Mouse (Mus musculus) CD4-positive naive resting alpha-beta T cell, adult 76 days (primary cell): ENCODE data around the gene Ddx1. TPM values are rescaled to one million over a fixed set of nuclear protein-coding genes. Genes with fewer than 3 reads are reported as not detected.

Experiments
- total RNA-seq: library from RNA; stranded (reverse); gene quantifications from one replicate; pipeline ENCODE4 v1.2.4, GENCODE M21; 2023

Gene Ddx1
- total RNA-seq, result 34.1 TPM

GRCm38 (mm10) chr12:13248691-13249572, at the start of gene Ddx1:
Ddx1 (minus strand) TSS chr12:13249213.

GRCm38 (mm10) chr12:13268826-13269449, 19.9 kb upstream of the Ddx1 start, which contains the start of gene Nbas:
Nbas (plus strand) TSS chr12:13269133.

Other genes starting within 250 kb of the Ddx1 start
- gene Nbas, start 19.9 kb upstream of the Ddx1 start, total RNA-seq, result 27.3 TPM